Mouse (Mus musculus) cerebellum, adult 2 months (tissue): ENCODE measurements around the gene Fhad1.
"Not testable (repeated sequence)": the region's sequence is repeated elsewhere in the genome, so short reads cannot be mapped to it uniquely, and the experiment has no call there.

Experiments used
- CTCF ChIP-seq: fragments of 200-500 bp; IDR thresholded peaks from 2 replicates; pipeline ENCODE4 v1.5.1; 2011; ENCODE audit warnings: low read depth, mild to moderate bottlenecking, control low read depth, low read length, moderate library complexity, borderline replicate concordance; ENCODE audit not compliant: insufficient read depth
- POLR2A ChIP-seq: fragments of 200-500 bp; IDR thresholded peaks from 2 replicates; pipeline ENCODE4 v1.6.1; 2011; ENCODE audit warnings: low read length, control low read depth, borderline replicate concordance; ENCODE audit not compliant: insufficient read depth

- not testable (repeated sequence) for TF ChIP-seq CTCF, POLR2A
Observed at GRCm38 (mm10) chr4:141994062-141994471, 20.8 kb downstream of the Fhad1 start.
